Mouse (Mus musculus) midbrain, embryonic 11.5 days (tissue): ENCODE data around the gene Rnf227. TPM values are rescaled to one million over a fixed set of nuclear protein-coding genes. Genes with fewer than 3 reads are reported as not detected.

Source experiments
- ATAC-seq: fragments of 200-750 bp; cut with Nextera tagmentation; 2 replicates; pipeline ENCODE4 v1.8.0; 2017; ENCODE audit warnings: moderate TSS enrichment, moderate library complexity; ENCODE audit not compliant: low FRiP score
- DNase-seq: peaks from one replicate; pipeline ENCODE4 v3.0.0; 2015; ENCODE audit warnings: low spot score; ENCODE audit errors: missing footprints
- H3K27ac ChIP-seq: fragments of 300-500 bp; sonication (generic); 2 replicates; pipeline ENCODE4 v1.5.1; 2014; ENCODE audit warnings: low read depth, low read length
- H3K27me3 ChIP-seq: fragments of 300-500 bp; sonication (generic); 2 replicates; pipeline ENCODE4 v1.6.1; 2014; ENCODE audit warnings: mild to moderate bottlenecking, low read length, moderate library complexity, mixed read lengths; ENCODE audit not compliant: control insufficient read depth, insufficient read depth
- H3K36me3 ChIP-seq: fragments of 300-500 bp; sonication (generic); 2 replicates; pipeline ENCODE4 v1.6.1; 2014; ENCODE audit warnings: mild to moderate bottlenecking, low read length, moderate library complexity, mixed read lengths; ENCODE audit not compliant: control insufficient read depth, insufficient read depth
- H3K4me1 ChIP-seq: fragments of 300-500 bp; sonication (generic); 2 replicates; pipeline ENCODE4 v1.6.1; 2014; ENCODE audit warnings: low read length; ENCODE audit not compliant: control insufficient read depth, insufficient read depth
- H3K4me2 ChIP-seq: fragments of 300-500 bp; sonication (generic); 2 replicates; pipeline ENCODE4 v1.6.1; 2014; ENCODE audit warnings: mild to moderate bottlenecking, moderate library complexity
- H3K4me3 ChIP-seq: fragments of 300-500 bp; sonication (generic); 2 replicates; pipeline ENCODE4 v1.5.1; 2014; ENCODE audit warnings: low read depth, low read length
- H3K9ac ChIP-seq: fragments of 300-500 bp; sonication (generic); 2 replicates; pipeline ENCODE4 v1.6.1; 2014; ENCODE audit warnings: low read length
- H3K9me3 ChIP-seq: fragments of 300-500 bp; sonication (generic); 2 replicates; pipeline ENCODE4 v1.6.1; 2016; ENCODE audit warnings: low read length; ENCODE audit not compliant: control insufficient read depth
- WGBS: fragments of 180-500 bp; shearing (Covaris S2); extraction: QIAGEN DNeasy Blood & Tissue Kit; methylation state at CpG from one replicate; pipeline ENCODE4 v1.1.7; 2014; 5-methylcytosine and 5-hydroxymethylcytosine counted together
- polyA plus RNA-seq: library from polyadenylated mRNA; unstranded; fragments of >200 nt; fragmentation: Nextera tagmentation; extraction: Ambion mirVana; gene quantifications from 2 replicates; pipeline ENCODE4 v1.2.1, GENCODE M21; 2014

The Rnf227 gene
- polyA plus RNA-seq: 29.6 and 30.4 TPM in 2 replicates

DNA sequence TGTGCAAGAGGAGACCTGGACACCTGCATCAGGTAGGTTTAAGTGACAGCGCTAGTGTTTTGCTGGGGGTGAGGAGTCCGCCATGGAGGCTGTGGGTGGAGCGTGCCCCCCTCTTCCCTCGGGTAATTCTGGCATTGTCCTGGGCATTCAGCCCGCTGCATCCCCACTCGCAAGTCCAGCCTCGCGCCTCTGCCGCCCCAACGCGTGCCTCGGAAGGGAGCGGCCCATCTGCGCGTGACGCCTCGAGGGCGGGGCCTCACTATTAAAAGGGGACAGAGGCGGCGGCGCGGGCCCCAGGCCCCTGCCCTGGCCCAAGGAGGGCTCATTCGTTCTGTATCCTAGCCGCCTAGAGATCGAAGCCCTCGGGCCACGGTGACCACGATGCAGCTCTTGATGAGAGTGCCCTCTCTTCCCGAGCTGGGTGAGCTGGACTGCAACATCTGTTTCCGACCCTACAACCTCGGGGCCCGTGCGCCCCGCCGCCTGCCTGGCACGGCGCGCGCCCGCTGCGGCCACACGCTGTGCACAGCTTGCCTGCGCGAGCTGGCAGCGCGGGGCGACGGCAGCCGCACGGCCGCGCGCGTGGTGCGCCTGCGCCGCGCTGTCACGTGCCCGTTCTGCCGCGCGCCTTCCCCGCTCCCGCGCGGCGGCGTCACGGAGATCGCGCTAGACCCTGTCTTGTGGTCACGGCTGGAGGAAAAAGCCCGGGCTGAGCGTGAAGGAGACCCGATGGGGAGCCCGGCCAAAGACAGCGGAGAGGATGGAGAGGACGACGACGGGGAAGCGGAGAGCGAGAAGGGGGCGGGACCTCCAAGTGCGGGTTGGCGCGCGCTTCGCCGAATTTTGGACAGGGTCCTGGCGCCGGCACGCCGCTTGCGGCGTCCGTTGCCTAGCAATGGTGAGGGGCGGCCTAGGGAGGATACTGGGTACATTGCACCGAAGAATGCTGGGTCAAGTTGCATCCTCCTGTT lies at the start of gene Rnf227:
Gene Rnf227 (plus strand): TSS at position 301 of the 971 bp plus-strand sequence.
- Histone ChIP-seq H3K4me3 (peak within 1 kb of the TSS; percentile 53), H3K9ac (peak within 1 kb of the TSS; percentile 74), H3K9me3 (no peaks in the 10 kb centered on the region; the same call in 1 of the 2 replicates), H3K4me1 (peaks cover 15% of the 10 kb centered on the region), H3K27me3 (peaks cover 9% of the 10 kb centered on the region), H3K36me3 (peaks cover 7% of the 10 kb centered on the region), H3K27ac (peak within 1 kb of the TSS; percentile 44; the same call in 1 of the 2 replicates), H3K4me2 (peak within 1 kb of the TSS; percentile 80)
- 2% methylated on average over 98 of the region's 99 CpGs for WGBS
- ATAC-seq (peak; percentile 89), DNase-seq (peak; percentile 98)

DNA sequence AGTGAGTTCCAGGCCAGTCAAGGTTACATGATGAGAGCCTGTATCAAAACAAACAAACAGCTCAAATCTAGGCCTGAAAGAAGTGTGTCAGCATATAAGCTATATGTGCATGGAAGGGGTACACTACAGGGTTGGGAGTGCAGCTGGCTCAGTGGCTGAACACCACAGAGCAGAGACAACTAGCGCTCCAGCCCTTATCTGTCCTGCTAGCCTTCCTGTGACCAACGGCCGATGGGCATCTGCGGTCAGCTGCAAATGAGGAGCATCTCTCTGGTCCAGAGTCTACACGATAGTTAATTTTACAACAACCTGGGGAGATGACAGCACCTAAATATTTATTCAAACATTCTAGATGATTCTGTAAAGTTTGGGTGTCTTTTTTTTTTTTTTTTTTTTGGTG lies 49.1 kb upstream of the Rnf227 start:
- Histone ChIP-seq H3K27ac (no peak overlapping the region), H3K4me3 (no peak overlapping the region), H3K27me3 (no peaks in the 10 kb centered on the region), H3K9me3 (no peaks in the 10 kb centered on the region), H3K4me1 (no peaks in the 10 kb centered on the region), H3K36me3 (no peaks in the 10 kb centered on the region), H3K4me2 (no peak overlapping the region), H3K9ac (no peak overlapping the region)
- no peak for ATAC-seq
- no peak for DNase-seq
- 92% methylated on average over 5 of the region's 5 CpGs for WGBS

- Histone ChIP-seq H3K36me3 (no peaks in the 10 kb centered on the region), H3K9me3 (no peaks in the 10 kb centered on the region), H3K4me1 (no peaks in the 10 kb centered on the region), H3K4me3 (no peak overlapping the region), H3K27me3 (no peaks in the 10 kb centered on the region), H3K27ac (no peak overlapping the region), H3K9ac (no peak overlapping the region), H3K4me2 (no peak overlapping the region)
- 91% methylated on average over 3 of the region's 3 CpGs for WGBS
- ATAC-seq (no peak), DNase-seq (no peak)
Observed at GRCm38 (mm10) chr11:69295286-69295685, 45.0 kb upstream of the Rnf227 start.

GRCm38 (mm10) chr11:69297799-69298198 lies 42.5 kb upstream of the Rnf227 start:
- Histone ChIP-seq H3K4me1 (no peaks in the 10 kb centered on the region), H3K9ac (no peak overlapping the region), H3K27ac (no peak overlapping the region), H3K9me3 (no peaks in the 10 kb centered on the region), H3K27me3 (no peaks in the 10 kb centered on the region), H3K4me3 (no peak overlapping the region), H3K4me2 (no peak overlapping the region), H3K36me3 (peaks cover 3% of the 10 kb centered on the region; the same call in 1 of the 2 replicates)
- WGBS: 86% methylated on average over 2 of the region's 2 CpGs
- DNase-seq: no peak
- no peak for ATAC-seq

DNA sequence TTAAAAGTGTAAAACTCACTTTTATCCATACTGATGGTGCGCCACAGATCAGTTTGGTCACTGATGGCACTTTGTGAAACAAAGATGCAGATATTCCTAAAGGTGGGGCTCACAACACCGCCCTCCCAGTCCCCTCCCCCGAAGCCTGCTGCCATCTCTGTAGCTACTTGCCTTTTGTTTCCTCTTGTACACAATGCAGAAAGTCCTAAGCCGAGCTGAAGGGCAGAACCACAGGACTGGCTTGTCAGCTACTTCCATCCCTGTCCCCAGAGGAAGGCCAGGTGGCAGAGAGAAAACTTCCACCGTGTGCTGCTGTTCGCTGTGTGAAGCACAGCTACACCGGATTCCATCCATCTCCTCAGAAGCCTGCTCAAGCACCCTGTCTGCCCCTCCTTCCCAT lies 42.0 kb upstream of the Rnf227 start:
- Histone ChIP-seq H3K27ac (no peak overlapping the region), H3K36me3 (peaks cover 3% of the 10 kb centered on the region; the same call in 1 of the 2 replicates), H3K9me3 (no peaks in the 10 kb centered on the region), H3K4me3 (no peak overlapping the region), H3K4me2 (no peak overlapping the region), H3K9ac (peak overlapping the region; percentile 36; the same call in 1 of the 2 replicates), H3K27me3 (no peaks in the 10 kb centered on the region), H3K4me1 (no peaks in the 10 kb centered on the region)
- ATAC-seq (no peak), DNase-seq (no peak)
- WGBS: 70% methylated on average over 7 of the region's 7 CpGs

DNA sequence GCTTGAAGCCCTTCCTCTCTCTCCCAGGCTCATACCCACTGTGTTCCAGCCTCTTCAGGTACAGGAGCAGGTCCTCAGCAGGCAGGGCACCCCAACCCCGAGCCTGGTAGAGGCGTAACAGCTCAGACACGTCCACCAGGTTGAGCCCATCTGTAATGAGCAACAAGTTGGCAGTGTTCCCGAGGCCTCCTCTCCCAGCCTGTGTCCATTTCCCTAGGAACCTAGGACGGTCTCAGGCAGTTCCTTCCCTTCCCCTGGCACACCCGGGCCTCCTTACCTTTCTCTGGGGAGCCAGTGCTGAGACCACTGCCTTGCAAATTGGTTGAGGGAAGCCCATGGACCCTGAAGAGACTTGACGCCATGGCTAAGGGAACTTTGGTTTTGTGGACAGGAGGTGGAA lies 37.4 kb upstream of the Rnf227 start:
- WGBS: 91% methylated on average over 7 of the region's 7 CpGs
- Histone ChIP-seq H3K4me2 (no peak overlapping the region), H3K36me3 (peaks cover 12% of the 10 kb centered on the region), H3K9me3 (no peaks in the 10 kb centered on the region), H3K4me3 (no peak overlapping the region), H3K9ac (no peak overlapping the region), H3K27ac (no peak overlapping the region), H3K27me3 (no peaks in the 10 kb centered on the region), H3K4me1 (no peaks in the 10 kb centered on the region)
- ATAC-seq (no peak), DNase-seq (no peak)

DNA sequence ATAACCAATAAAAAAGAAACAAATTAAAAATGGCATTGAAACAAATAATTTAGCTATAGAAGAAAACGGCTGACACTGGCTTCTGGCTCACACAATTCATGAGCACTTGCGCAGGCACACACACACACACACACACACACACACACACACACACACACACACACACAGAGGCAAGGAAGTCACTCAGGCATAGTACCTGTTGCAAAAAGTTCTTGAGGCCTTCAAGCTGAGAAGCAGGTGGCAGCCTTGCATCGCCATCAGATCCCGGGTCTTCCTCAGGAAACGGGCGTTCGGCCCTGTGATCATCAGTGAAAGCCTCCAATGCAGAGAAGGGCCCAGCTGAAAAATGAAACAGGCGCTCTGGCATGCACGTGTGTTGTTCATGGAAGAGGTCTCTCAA lies 35.0 kb upstream of the Rnf227 start:
- Histone ChIP-seq H3K9me3 (no peaks in the 10 kb centered on the region), H3K27ac (no peak overlapping the region), H3K36me3 (peaks cover 23% of the 10 kb centered on the region), H3K27me3 (no peaks in the 10 kb centered on the region), H3K4me2 (no peak overlapping the region), H3K9ac (no peak overlapping the region), H3K4me1 (no peaks in the 10 kb centered on the region), H3K4me3 (no peak overlapping the region)
- 91% methylated on average over 9 of the region's 9 CpGs for WGBS
- DNase-seq (no peak), ATAC-seq (no peak)

DNA sequence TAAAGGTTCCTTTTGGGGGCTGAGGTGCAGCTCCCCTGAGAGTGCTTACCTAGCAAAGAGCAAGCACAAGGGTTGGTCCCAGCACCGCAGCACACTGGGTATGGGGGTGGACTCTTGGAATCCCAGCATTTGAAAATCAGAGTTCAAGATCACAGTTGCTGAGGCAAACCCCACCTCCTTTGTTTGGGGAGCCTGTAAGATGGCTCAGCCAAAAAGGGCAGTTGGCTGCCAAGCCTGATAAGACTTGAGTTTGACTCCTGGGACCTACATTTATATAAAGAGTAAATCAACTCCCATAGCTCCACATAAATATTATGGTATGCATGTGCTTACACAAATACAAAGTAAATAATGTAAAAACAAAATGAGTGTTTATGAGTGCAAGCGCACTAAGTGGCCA lies 34.2 kb upstream of the Rnf227 start:
- ATAC-seq: no peak
- DNase-seq: no peak
- Histone ChIP-seq H3K27me3 (no peaks in the 10 kb centered on the region), H3K9me3 (no peaks in the 10 kb centered on the region), H3K4me1 (no peaks in the 10 kb centered on the region), H3K36me3 (peaks cover 26% of the 10 kb centered on the region), H3K4me2 (no peak overlapping the region), H3K4me3 (no peak overlapping the region), H3K9ac (no peak overlapping the region), H3K27ac (no peak overlapping the region)
- 98% methylated on average over 2 of the region's 2 CpGs for WGBS

DNA sequence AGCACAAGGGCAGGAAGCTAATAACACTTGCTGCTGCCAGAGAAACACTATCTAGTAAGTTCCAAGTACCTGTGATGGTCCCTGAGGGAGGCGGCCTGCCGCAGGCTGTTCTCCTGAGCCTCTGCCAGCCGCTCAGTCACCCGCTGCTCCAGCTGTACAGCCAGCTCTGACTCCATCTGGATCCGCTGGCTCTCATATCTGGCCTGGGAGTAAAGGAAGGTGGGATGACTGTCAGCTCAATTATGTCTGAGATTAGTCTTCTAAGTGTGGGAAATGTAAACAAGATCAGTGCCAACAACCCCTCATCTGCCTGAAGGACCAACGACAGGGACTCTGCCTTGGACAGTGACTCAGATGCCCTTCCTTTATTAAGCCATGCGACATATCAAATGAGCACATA lies 29.0 kb upstream of the Rnf227 start:
- Histone ChIP-seq H3K4me3 (no peak overlapping the region), H3K4me2 (no peak overlapping the region), H3K4me1 (no peaks in the 10 kb centered on the region), H3K27ac (no peak overlapping the region), H3K36me3 (peaks cover 25% of the 10 kb centered on the region), H3K9ac (no peak overlapping the region), H3K9me3 (no peaks in the 10 kb centered on the region), H3K27me3 (no peaks in the 10 kb centered on the region)
- DNase-seq (no peak), ATAC-seq (no peak)
- WGBS: 84% methylated on average over 7 of the region's 7 CpGs
